Mouse (Mus musculus): ENCODE data around the gene Map3k20. TPM values are rescaled to one million over a fixed set of nuclear protein-coding genes. Genes with fewer than 3 reads are reported as not detected.

Gene Map3k20
- total RNA-seq, 2 experiments from 2014 or later = 286 to 292 TPM

- DNase-seq = peak in 1 of 2 experiments; percentile 62
- intact Hi-C loops (cut with DNase I) = no loop called here
Measured at GRCm38 (mm10) chr2:72369140-72369600, 83.7 kb downstream of the Map3k20 start.

DNA sequence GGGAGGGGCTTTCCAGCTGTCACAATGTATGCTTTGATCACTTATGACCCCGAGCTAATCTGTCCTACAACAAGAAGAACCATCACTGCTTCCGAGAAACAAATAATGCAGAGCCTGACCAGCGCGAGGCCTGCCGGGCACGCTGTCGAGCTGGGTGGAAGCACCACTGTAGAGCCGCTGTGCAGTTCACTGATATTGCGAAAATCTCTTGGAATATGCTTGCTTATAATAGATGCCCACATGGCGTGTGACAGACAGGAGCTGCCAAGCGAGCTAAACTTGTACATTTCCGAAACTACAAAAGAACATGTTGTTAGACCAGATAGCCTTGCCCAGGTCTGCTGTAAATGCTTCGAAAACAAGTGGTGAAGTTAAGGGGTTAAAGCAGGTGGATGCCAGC lies 86.7 kb downstream of the Map3k20 start:
- no peak for DNase-seq
- intact Hi-C loops (cut with DNase I) = no loop called here

DNA sequence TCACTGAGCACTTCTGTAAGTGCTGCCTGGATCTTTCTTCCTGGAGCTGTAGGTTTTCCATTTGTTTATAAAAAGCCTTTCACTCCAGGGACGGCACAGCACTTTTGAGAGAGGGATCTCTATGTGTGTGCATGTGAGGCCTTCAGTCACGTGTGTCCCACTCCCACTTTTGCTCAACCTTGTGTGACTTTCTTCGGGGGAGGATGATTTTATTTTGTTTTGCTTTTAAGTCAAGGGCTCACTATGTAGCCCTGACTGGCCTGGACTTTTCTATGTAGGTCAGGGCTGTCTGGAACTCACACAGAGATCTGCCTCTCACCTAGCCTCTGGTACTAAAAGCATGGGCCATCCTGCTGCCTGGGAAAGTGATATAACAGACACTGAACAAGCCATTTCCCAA lies 88.6 kb downstream of the Map3k20 start:
- intact Hi-C loops (cut with DNase I) = no loop called here
- no peak for DNase-seq

- intact Hi-C loops (cut with DNase I) = no loop called here
- DNase-seq = no peak
Measured at GRCm38 (mm10) chr2:72375877-72376276, 90.4 kb downstream of the Map3k20 start.

DNA sequence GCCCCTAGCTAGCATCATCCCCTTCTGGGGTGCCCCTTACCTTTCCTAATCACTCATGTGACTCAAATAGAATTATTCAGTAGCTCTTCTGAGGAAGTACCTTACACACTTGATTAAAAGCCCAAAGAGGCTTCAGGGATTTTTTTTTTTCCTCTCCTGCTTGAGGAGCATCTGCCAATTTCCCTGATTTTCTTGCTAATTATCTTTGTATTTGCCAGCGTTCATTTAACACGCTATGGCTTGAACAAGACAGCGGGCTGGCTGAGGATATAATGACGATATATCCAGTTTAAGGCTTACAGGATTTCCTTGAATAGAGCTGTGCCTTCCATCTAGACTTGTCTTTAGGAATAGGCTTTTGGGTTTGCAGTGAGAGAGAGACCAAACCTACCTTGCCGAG lies 91.5 kb downstream of the Map3k20 start:
- intact Hi-C loops (cut with DNase I) = no loop called here
- no peak for DNase-seq

DNA sequence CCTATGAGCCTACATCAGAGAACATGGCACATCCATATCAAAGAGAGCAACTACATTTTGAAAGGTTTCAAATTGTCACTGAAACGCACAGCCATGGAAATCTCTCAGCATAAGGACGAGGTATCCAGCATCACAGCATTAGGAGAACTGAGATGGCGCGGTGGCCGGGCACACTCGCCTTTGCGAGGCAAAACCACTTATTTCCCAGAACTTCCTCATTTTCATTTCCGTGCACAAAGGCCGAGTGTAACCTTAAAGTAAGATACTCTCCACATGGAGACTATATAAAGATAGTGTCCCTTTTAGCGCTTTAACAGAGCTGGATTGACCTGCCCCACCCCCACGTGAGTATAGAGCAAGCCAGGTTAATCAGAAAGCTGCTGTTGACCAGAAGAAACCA lies 94.0 kb downstream of the Map3k20 start:
- no peak for DNase-seq
- intact Hi-C loops (cut with DNase I) = loop anchor here (1.0 kb wide), 1 partner anchor 32 kb away; no protein-coding TSS in a partner anchor

- intact Hi-C loops (cut with DNase I) = no loop called here
- DNase-seq = no peak
Measured at GRCm38 (mm10) chr2:72382662-72383061, 97.2 kb downstream of the Map3k20 start.

DNA sequence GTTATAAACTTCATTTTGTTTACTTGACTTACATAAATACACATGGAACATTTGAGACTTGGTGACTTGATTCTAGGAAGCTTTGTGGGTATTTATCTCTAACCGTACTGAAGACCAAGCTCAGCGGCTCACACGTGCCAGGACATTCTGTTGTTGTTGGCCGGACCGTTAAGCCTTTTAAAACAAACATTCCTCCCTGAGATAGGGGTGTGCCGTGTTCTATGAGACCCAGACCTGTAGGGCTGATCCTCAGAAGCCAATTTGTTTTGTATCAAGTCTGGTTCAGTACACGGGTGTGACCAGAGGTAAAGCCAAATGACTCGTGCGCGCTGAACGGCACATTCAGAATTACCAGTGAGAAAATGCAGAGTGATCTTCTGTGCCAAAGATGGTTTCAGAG lies 97.9 kb downstream of the Map3k20 start:
- peak; percentile 31 to 40 for DNase-seq
- intact Hi-C loops (cut with DNase I) = no loop called here

GRCm38 (mm10) chr2:72389411-72389810 lies 104.0 kb downstream of the Map3k20 start:
- DNase-seq = no peak
- intact Hi-C loops (cut with DNase I) = loop anchor here (1.0 kb wide), 1 partner anchor 91 kb away; no protein-coding TSS in a partner anchor

- intact Hi-C loops (cut with DNase I) = loop anchor here (1.0 to 5.0 kb wide), 3 partner anchors 92 to 353 kb away; no protein-coding TSS in a partner anchor
- DNase-seq = peak; percentile 88 to 90
Measured at GRCm38 (mm10) chr2:72389942-72390341, 104.5 kb downstream of the Map3k20 start.

DNA sequence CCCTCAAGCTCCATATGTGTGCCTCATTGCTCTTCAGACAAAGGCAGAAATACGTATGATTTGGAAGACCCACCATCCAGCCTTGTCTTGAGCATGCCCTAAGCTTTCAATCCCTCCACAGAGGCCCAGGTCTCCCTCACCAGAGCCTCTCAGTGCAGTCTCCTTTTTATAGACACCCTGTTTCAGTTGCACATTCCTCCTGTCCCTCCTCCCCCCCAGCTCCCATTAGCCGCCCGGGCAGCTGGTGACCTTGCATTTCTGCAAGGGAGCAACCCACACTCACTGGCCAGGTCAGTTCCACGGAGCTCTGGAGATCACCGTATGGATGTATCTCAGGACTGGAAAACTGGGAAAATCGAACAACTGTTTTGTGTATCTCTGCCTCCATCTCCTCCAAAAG lies 105.0 kb downstream of the Map3k20 start:
- intact Hi-C loops (cut with DNase I) = loop anchor here (1.0 to 5.0 kb wide), 2 partner anchors 155 to 353 kb away; no protein-coding TSS in a partner anchor
- DNase-seq = peak in 1 of 2 experiments; percentile 41

DNA sequence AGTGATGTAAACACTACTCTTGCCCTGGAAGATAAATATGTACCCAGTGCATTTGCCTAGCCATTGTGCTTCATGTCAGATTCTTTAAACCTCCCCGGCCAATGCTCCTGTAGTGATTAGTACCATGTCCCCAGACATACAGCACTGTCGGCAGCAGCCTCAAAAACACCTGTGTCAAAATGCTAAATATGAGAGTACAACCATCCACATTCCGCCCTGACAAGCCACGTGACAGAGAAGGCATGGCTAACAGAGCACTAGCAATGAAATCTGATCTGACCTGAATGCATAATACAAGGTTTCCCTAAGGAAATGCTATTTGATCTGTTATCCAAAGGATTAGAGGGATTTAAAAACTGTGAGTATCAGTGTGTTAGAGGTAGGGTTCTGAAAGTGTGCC lies 105.6 kb downstream of the Map3k20 start:
- intact Hi-C loops (cut with DNase I) = loop anchor here (5.0 kb wide), 1 partner anchor 354 kb away; no protein-coding TSS in a partner anchor
- no peak for DNase-seq

DNA sequence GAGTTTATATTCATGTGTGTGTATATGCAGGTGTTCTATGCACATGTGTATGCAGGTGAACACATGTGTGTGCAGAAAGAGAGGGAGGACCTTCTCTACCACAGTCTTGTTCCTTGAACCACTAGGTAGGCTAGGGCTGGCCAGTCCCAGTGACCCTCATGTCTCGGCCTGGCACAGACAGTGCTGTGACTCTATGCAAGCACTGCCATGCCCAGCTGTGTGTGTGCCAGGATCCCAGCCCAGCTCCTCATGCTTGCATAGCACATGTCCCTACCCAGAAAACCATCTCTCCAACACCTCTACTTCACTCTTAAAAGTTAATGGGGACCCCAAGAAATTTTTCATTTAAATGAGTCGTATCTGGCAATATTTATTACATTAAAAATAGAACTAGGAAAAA lies 106.3 kb downstream of the Map3k20 start:
- intact Hi-C loops (cut with DNase I) = loop anchor here (5.0 kb wide), 1 partner anchor 354 kb away; no protein-coding TSS in a partner anchor
- DNase-seq = no peak

- intact Hi-C loops (cut with DNase I) = loop anchor here (5.0 kb wide), 1 partner anchor 355 kb away; no protein-coding TSS in a partner anchor
- DNase-seq = no peak
Measured at GRCm38 (mm10) chr2:72392316-72392715, 106.9 kb downstream of the Map3k20 start.

DNA sequence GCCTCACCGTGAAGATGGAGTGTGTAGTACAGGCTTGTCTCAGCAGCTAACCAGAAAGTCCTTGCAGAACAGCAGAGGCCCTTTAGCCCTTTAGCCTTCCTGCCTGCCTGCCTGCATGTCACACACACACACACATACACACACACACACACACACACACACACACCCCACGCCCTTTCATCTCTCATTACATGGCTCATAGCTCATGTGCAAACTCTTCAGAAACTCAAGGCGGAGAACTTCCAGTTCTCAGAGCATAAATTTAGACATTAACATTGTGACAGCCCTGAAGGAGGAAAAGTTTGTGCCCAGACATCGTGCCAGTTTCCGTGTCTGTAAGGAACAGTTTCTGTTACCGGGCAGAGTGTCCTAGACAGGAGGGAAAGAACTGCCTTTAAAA lies 111.5 kb downstream of the Map3k20 start:
- intact Hi-C loops (cut with DNase I) = no loop called here

DNA sequence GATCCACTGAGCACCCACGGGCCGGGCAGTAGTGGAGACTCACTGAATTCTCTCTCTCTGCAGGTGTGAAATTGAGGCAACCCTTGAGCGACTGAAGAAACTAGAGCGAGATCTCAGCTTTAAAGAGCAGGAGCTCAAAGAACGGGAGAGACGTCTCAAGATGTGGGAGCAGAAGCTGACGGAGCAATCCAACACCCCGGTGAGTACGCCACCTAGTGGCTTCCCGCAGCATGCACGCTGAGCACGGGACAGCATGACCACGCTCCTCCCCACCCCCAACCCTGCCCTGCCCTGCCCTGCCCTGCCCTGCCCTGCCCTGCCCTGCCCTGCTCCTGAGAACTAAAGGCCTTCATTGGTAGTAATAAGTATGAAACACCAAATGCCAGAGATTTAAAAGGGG lies 112.8 kb downstream of the Map3k20 start:
- peak; percentile 67 to 69 for DNase-seq
- intact Hi-C loops (cut with DNase I) = no loop called here

More for the DNA sequence above, 111.5 kb downstream of the Map3k20 start:
- DNase-seq = no peak

GRCm38 (mm10) chr2:72399469-72400195 lies 114.2 kb downstream of the Map3k20 start:
- no peak for DNase-seq
- intact Hi-C loops (cut with DNase I) = no loop called here

GRCm38 (mm10) chr2:72401290-72401689 lies 115.9 kb downstream of the Map3k20 start:
- intact Hi-C loops (cut with DNase I) = no loop called here

DNA sequence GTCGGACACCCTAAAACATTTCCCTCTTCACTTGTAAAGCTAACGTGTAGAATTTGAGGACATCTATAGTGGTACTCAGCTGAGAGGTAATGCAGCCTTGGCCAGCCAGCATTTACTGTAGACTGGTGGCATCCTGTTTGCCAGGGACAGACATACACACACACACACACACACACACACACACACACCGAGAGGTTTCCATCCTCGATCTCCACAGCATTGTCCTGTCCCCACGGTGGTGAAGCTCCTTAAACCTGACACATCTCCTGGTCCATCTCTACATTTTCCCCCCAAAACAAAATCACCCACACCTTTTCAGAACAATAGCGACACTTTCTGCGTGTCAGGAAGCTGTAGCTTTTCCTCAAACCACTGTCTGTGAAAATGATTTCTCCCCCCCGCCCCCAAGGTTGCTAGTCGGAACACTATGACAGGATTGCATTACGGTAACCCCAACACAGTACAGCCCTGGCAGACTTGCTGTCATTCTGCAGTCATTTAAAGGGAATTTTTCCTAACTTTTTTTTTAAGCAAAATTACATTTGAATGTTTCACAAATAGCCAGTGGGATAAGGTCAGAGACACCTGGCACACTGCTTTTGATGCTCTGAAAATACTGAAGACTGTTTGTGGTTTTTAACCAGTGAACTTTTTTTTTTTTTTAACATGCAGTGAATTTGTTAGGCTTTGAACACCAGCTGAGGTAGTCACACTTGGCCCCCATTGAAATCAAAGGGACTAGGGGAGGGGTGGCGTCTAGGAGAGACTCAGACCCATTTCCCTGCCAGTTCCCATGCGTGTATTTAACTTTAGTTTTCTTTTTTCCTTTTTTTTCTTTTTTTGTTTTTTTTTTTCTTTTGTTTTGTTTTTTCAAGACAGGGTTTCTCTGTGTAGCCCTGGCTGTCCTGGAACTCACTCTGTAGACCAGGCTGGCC lies 120.5 kb downstream of the Map3k20 start:
- intact Hi-C loops (cut with DNase I) = no loop called here
- DNase-seq = no peak

More at GRCm38 (mm10) chr2:72401290-72401689, 115.9 kb downstream of the Map3k20 start:
- no peak for DNase-seq

GRCm38 (mm10) chr2:72406701-72407100 lies 121.3 kb downstream of the Map3k20 start:
- DNase-seq = no peak
- intact Hi-C loops (cut with DNase I) = no loop called here
